Mouse (Mus musculus) heart, embryonic 14.5 days (tissue): ENCODE results near the gene Gtf2h5. TPM values are rescaled to one million over a fixed set of nuclear protein-coding genes. Genes with fewer than 3 reads are reported as not detected.

Experiments
- ATAC-seq: fragments of 200-750 bp; cut with Nextera tagmentation; 2 replicates; pipeline ENCODE4 v1.8.0; 2017; ENCODE audit warnings: low read depth, moderate TSS enrichment; ENCODE audit not compliant: insufficient number of reproducible peaks, insufficient read depth, low FRiP score
- H3K27ac ChIP-seq, 2 experiments: fragments of 200-500 bp in 1 of 2; fragments of 300-500 bp in 1 of 2; sonication (generic) in 1 of 2; replicated peaks in 1 of 2; 2 replicates each; pipeline ENCODE4 v1.5.1; 2012 to 2014; ENCODE audit warnings: low read depth in 2 of 2, low read length in 2 of 2, control low read depth in 1 of 2, mild to moderate bottlenecking in 1 of 2, mixed read lengths in 1 of 2; ENCODE audit not compliant: control insufficient read depth in 1 of 2, insufficient read depth in 1 of 2
- H3K27me3 ChIP-seq: fragments of 300-500 bp; sonication (generic); 2 replicates; pipeline ENCODE4 v1.6.1; 2014; ENCODE audit warnings: mild to moderate bottlenecking, low read length, control low read depth; ENCODE audit not compliant: control insufficient read depth, insufficient read depth
- H3K36me3 ChIP-seq: fragments of 300-500 bp; sonication (generic); 2 replicates; pipeline ENCODE4 v1.6.1; 2014; ENCODE audit warnings: mild to moderate bottlenecking, control low read depth, low read length, mixed read lengths; ENCODE audit not compliant: control insufficient read depth, insufficient read depth
- H3K4me1 ChIP-seq, 2 experiments: fragments of 200-500 bp in 1 of 2; fragments of 300-500 bp in 1 of 2; sonication (generic) in 1 of 2; 2 replicates each; pipeline ENCODE4 v1.6.1; 2012 to 2014; ENCODE audit warnings: low read length in 2 of 2, control low read depth in 1 of 2, mixed read lengths in 1 of 2; ENCODE audit not compliant: control insufficient read depth in 2 of 2, insufficient read depth in 2 of 2
- H3K4me2 ChIP-seq: fragments of 300-500 bp; sonication (generic); 2 replicates; pipeline ENCODE4 v1.6.1; 2014; ENCODE audit warnings: mild to moderate bottlenecking, low read length
- H3K4me3 ChIP-seq, 2 experiments: fragments of 200-500 bp in 1 of 2; fragments of 300-500 bp in 1 of 2; sonication (generic) in 1 of 2; 2 replicates each; pipeline ENCODE4 v1.5.1; 2012 to 2014; ENCODE audit warnings: low read length in 2 of 2, mild to moderate bottlenecking in 2 of 2, control low read depth in 1 of 2, low read depth in 1 of 2, moderate library complexity in 1 of 2; ENCODE audit not compliant: control insufficient read depth in 1 of 2, insufficient read depth in 1 of 2
- H3K9ac ChIP-seq: fragments of 300-500 bp; sonication (generic); 2 replicates; pipeline ENCODE4 v1.6.1; 2014; ENCODE audit warnings: mild to moderate bottlenecking, low read length
- H3K9me3 ChIP-seq: fragments of 300-500 bp; sonication (generic); 2 replicates; pipeline ENCODE4 v1.6.1; 2016; ENCODE audit warnings: low read length, control low read depth; ENCODE audit not compliant: control insufficient read depth
- WGBS: fragments of 180-500 bp; shearing (Covaris S2); extraction: QIAGEN DNeasy Blood & Tissue Kit; methylation state at CpG from one replicate; pipeline ENCODE4 v1.1.7; 2014; 5-methylcytosine and 5-hydroxymethylcytosine counted together
- polyA plus RNA-seq: library from polyadenylated mRNA; unstranded; fragments of >200 nt; fragmentation: Nextera tagmentation; extraction: Ambion mirVana; gene quantifications from 2 replicates; pipeline ENCODE4 v1.2.1, GENCODE M21; 2014

Gene Gtf2h5
- polyA plus RNA-seq, 1 experiment from 2014 or later = 163 TPM

DNA sequence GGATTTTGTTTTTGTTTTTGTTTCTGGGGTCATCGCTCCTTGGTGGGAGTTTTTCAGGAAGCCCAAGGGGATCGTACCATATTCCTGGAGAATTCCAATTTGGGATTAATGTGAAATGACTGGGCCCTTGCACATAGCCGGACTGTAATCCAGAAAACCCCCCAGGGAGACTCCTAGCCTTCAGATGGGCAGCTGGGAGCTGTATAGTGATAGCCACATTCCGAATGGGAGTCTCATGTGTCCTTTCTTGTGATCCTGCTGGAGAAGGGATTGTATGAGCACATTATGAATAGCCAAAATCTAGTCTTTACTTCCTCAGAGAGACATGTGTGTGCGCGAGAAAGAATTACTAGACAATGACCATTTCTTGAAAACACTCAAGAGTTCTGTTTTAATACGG is 28.6 kb downstream of the Gtf2h5 start:
- Histone ChIP-seq H3K4me2 (peak overlapping the region; percentile 86), H3K36me3 (peaks cover 10% of the 10 kb centered on the region), H3K4me1 (peaks cover 5 to 16% of the 10 kb centered on the region in 2 experiments), H3K9ac (peak overlapping the region; percentile 94), H3K27ac (no peak overlapping the region), H3K27me3 (no peaks in the 10 kb centered on the region), H3K4me3 (peak overlapping the region; percentile 89 to 92), H3K9me3 (no peaks in the 10 kb centered on the region)
- WGBS = 56% methylated on average over 7 of the region's 7 CpGs
- ATAC-seq = no peak

DNA sequence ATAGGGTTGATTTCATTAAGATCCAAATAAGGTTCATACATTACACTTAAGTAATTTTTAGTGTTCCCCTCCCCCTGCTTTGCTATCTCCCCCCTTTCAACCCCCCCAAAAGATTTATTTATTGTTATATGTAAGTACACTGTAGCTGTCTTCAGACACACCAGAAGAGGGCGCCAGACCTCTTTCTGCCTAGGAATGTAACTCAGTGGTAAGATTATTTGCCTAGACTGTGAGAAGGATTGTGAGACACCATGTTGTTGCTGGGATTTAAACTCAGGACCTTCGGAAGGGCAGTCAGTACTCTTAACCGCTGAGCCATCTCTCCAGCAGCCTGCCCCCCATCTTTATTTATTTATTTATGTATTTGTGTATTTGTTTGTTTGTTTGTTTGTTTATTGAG is 31.4 kb downstream of the Gtf2h5 start:
- H3K9ac ChIP-seq = no peak overlapping the region
- peaks cover 5 to 16% of the 10 kb centered on the region in 2 experiments for H3K4me1 ChIP-seq
- H3K9me3 ChIP-seq = no peaks in the 10 kb centered on the region
- ATAC-seq = no peak
- H3K36me3 ChIP-seq = peaks cover 15% of the 10 kb centered on the region
- 74% methylated on average over 3 of the region's 3 CpGs for WGBS
- H3K4me2 ChIP-seq = no peak overlapping the region
- no peak overlapping the region for H3K4me3 ChIP-seq
- no peaks in the 10 kb centered on the region for H3K27me3 ChIP-seq
- H3K27ac ChIP-seq = no peak overlapping the region

DNA sequence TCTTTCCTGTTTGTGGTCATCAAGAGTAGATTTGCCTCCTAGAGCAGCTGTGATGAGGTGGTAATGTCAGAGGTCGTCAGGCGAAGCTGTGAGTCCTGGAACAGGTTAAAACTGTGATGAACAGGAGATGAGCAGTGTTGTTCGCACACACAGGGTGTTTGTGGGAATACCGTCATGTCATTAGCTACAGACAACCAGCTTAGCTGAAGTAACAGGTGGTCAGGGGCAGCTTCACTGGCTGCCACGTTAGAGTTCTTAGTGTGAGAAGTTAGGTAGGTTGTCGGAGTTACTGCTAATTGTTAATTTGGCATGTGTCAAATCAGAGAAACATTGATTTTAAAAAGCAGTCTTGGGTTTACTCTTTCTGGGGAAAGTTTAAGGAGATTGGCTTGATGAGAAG is 34.1 kb downstream of the Gtf2h5 start:
- Histone ChIP-seq H3K9ac (no peak overlapping the region), H3K4me1 (peaks cover 3 to 10% of the 10 kb centered on the region in 2 experiments), H3K4me2 (no peak overlapping the region), H3K9me3 (no peaks in the 10 kb centered on the region), H3K4me3 (no peak overlapping the region), H3K36me3 (peaks cover 15% of the 10 kb centered on the region), H3K27ac (no peak overlapping the region), H3K27me3 (no peaks in the 10 kb centered on the region)
- 85% methylated on average over 6 of the region's 6 CpGs for WGBS
- ATAC-seq = no peak

DNA sequence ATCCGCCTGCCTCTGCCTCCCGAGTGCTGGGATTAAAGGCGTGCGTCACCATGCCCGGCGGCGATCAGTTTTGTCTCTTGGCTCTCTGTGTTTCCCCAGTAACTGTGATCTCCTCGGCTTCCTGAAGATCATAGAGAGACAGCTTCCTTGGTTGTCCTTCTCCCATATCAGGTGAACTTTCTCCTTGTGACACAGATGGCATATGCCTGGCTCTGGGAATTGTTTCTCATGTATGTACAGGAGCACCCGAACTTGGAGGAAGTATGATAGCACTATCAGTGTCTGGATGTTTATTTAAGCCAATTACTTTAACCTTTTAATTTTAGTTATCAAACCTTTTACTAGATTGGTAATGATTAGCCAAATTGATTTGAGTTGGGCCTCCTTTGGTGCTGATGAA is 35.5 kb downstream of the Gtf2h5 start:
- H3K27ac ChIP-seq = no peak overlapping the region
- no peak for ATAC-seq
- H3K4me3 ChIP-seq = no peak overlapping the region
- H3K9me3 ChIP-seq = no peaks in the 10 kb centered on the region
- H3K4me1 ChIP-seq = peaks cover 3 to 6% of the 10 kb centered on the region in 2 experiments
- H3K36me3 ChIP-seq = peaks cover 8% of the 10 kb centered on the region; the same call in 1 of the 2 replicates
- WGBS = 91% methylated on average over 9 of the region's 9 CpGs
- H3K9ac ChIP-seq = no peak overlapping the region
- no peak overlapping the region for H3K4me2 ChIP-seq
- H3K27me3 ChIP-seq = no peaks in the 10 kb centered on the region

DNA sequence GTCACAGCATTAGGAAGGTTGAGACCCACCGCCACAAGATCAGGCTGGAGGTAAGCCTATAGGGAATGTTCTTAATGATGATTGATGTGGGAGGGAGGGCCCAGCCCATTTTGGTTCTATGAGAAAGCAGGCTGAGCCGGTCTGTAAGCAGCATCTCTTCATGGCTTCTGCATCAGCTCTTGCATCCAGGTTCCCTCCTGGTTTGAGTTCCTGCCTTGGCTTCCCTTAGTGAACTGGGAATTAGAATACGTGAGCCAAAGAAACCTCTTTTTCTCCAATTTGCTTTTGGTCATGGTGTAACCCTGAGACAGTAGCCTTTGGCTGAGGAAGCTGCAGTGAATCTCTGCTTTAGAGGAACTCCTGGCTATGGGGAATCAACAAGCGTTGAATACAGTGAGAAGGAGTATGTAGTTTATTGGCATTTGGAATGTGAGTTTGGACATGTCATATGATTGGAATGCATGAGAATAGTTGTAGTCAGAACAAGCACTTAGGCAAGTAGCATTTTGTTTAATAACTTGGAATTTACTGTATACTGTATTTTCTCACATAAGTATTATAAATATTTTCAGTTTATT is 37.7 kb downstream of the Gtf2h5 start:
- 61% methylated on average over 4 of the region's 4 CpGs for WGBS
- no peak overlapping the region for H3K4me2 ChIP-seq

DNA sequence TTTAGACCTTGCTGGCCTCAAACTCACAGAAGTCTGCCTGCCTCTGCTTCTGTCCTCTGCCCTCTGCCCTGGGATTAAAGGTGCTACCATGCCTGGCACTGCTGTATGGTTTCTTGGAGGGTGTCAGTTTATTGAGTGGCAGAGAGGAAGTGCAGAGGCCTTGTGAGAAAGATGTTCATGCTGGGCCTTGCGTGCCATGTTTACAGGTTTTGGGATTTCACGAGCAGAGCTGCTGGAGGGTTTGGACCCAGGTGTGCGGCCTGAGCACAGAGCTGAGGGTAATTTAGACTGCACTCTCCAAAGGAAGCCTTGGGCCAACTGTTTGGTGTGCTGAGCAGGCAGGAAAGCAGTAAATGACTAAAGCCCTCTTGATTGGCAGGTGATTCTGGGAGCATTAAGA is 38.3 kb downstream of the Gtf2h5 start:
- Histone ChIP-seq H3K27ac (no peak overlapping the region), H3K27me3 (no peaks in the 10 kb centered on the region), H3K36me3 (peaks cover 17% of the 10 kb centered on the region), H3K4me1 (peaks cover 3 to 6% of the 10 kb centered on the region in 2 experiments), H3K4me2 (no peak overlapping the region), H3K9ac (no peak overlapping the region), H3K4me3 (no peak overlapping the region), H3K9me3 (no peaks in the 10 kb centered on the region)
- 84% methylated on average over 3 of the region's 3 CpGs for WGBS
- ATAC-seq = no peak

More for the DNA sequence above, 37.7 kb downstream of the Gtf2h5 start:
- peaks cover 3 to 6% of the 10 kb centered on the region in 2 experiments for H3K4me1 ChIP-seq
- no peak overlapping the region for H3K4me3 ChIP-seq
- no peak for ATAC-seq
- no peaks in the 10 kb centered on the region for H3K27me3 ChIP-seq
- no peak overlapping the region for H3K27ac ChIP-seq
- no peak overlapping the region for H3K9ac ChIP-seq
- H3K36me3 ChIP-seq = peaks cover 10% of the 10 kb centered on the region
- no peaks in the 10 kb centered on the region for H3K9me3 ChIP-seq

DNA sequence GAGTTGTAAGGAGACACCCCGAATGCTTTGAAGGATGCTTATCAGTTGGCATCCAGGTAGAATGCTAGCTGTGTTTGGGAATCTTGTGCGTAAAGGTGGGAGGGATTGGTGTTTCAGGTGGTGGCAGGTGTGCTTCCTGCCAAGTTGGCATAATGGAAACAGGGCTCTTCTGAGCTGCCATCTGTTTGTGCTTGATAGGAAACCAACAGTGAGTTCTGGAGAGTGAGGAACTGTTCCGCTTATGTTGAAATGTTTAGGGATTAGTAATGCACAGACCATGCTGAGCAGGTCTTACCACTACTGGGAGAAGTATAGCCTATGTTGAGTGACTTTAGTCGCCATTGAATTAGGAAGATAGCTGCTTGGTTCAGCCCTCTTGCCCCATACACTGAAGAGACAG is 39.3 kb downstream of the Gtf2h5 start:
- no peak overlapping the region for H3K4me2 ChIP-seq
- H3K27ac ChIP-seq = no peak overlapping the region
- peaks cover 3 to 6% of the 10 kb centered on the region in 2 experiments for H3K4me1 ChIP-seq
- H3K36me3 ChIP-seq = peaks cover 25% of the 10 kb centered on the region
- H3K27me3 ChIP-seq = no peaks in the 10 kb centered on the region
- H3K9ac ChIP-seq = no peak overlapping the region
- no peak overlapping the region for H3K4me3 ChIP-seq
- no peaks in the 10 kb centered on the region for H3K9me3 ChIP-seq
- no peak for ATAC-seq
- WGBS = 81% methylated on average over 4 of the region's 4 CpGs

DNA sequence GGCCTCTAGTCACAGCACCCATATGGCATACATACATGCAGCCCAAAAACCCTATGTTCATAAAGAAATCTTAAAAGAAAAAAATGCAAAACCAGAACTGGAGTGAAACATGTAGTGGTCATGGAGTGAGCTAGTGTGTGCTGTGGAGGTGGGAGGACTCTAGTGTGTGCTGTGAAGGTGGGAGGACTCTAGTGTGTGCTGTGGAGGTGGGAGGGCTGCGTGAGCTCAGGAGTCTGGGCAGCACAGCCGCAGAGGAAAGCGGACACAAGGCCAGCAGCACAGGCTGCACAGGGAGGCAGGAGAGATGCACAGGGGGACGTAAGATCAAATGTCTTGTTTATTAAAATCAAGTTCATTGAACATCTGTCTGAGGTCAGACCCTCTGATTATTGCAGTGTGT is 44.2 kb downstream of the Gtf2h5 start:
- ATAC-seq = no peak
- Histone ChIP-seq H3K9ac (no peak overlapping the region), H3K36me3 (peaks cover 36% of the 10 kb centered on the region), H3K4me3 (no peak overlapping the region), H3K9me3 (no peaks in the 10 kb centered on the region), H3K4me2 (no peak overlapping the region), H3K4me1 (peaks cover 0 to 9% of the 10 kb centered on the region in 2 experiments; a peak in 2 of 4 replicates), H3K27me3 (no peaks in the 10 kb centered on the region), H3K27ac (no peak overlapping the region)
- 86% methylated on average over 4 of the region's 4 CpGs for WGBS
